Mouse (Mus musculus) adrenal gland, postnatal 36 days (tissue): ENCODE data around the gene Cpe. TPM values are rescaled to one million over a fixed set of nuclear protein-coding genes. Genes with fewer than 3 reads are reported as not detected.
"Not testable (repeated sequence)": the region's sequence is repeated elsewhere in the genome, so short reads cannot be mapped to it uniquely, and the experiment has no call there.

ENCODE experiments used
- DNase-seq, 2 experiments: peaks; one replicate each; pipeline ENCODE4 v3.0.0; 2021; ENCODE audit warnings: mixed read lengths in 1 of 2
- total RNA-seq, 2 experiments: library from RNA; stranded (reverse); gene quantifications; 2 replicates each; pipeline ENCODE4 v1.2.3; 2021

The Cpe gene
- total RNA-seq, 2 experiments from 2014 or later = 731 to 943 TPM

DNA sequence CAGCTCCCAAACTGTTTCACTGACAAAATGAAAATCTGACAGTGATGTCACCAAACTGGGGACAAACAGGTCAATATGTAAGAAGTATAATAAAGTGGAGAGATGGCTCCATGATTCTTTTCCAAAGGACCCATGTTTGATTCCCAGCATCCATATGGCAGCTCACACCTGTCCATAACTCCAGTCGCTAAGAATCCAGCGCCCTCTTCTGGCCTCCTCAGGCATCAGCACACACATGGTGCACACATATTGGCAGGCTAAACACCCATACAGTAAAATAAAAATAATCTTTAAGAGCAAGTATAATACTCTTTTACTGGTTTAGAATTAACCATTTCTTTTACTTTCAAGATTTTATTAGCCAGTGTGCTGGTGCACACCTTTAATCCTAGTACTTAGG, 16.5 kb downstream of the Cpe start:
- no peak for DNase-seq

DNA sequence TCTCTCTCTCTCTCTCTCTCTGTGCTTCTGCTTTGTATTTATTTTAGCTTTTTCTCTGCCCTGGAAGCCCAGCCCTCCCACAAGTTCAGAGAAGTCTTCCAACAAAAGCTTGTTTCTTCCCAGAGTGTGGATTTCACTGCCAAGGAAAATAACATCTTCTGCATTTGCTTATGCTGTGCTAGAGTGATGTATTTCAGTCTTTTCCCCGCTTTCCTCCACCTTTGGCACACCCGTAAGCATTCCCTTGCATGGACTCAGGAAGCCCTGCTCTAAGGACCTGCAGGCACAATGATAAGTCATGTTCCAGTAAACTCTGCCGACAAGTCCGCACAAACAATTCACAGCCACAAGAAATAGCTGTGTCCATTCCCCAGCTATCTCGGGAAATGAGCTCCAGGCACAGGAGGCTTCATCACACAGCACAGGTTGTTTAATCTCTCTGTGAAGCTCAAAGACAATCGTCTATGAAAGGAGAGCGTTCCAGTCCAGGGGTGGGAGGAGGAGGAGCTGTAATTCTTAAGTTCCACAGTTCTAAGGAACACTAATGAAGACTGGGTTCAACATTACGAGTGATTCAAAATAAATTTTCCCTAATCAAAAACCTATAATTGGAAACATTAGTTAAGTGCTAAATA, 17.8 kb downstream of the Cpe start:
- no peak for DNase-seq

DNA sequence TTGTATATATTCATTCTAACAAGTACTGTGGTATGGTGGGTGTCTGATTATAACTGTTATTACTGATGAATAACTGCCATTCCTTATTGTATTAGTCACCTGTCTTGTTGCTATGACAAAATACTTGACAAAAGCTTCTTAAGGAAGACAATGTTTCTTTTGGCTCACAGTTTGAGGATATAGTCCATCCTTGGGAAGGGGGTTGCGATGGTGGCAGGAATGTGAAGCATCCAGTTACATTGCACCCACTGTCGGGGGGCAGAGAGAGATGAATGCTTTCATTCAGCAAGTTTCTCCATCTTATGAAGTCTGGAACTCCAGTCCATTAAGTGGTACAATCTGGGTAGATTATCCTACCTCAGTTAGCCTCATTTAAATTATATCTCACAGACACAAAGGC, 19.9 kb downstream of the Cpe start:
- no peak for DNase-seq

DNA sequence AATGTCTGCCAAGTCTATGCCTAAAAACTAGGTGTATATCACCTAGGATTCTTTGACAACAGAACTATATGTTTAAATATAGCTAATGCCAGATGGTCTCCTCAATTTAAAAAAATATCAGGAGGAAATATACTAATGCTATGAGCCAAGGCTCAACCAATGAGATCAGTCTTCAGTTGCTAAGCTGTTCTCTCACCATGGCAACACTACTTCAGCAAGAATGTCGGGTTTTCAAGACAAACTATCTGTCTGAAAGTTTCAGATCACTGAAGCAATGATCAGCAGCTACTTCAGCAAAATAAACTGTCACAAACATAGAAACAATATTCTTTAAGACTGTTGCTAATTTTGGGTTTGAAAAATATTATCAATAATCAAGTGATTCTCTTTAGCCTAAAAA, 20.9 kb downstream of the Cpe start:
- DNase-seq = no peak

DNA sequence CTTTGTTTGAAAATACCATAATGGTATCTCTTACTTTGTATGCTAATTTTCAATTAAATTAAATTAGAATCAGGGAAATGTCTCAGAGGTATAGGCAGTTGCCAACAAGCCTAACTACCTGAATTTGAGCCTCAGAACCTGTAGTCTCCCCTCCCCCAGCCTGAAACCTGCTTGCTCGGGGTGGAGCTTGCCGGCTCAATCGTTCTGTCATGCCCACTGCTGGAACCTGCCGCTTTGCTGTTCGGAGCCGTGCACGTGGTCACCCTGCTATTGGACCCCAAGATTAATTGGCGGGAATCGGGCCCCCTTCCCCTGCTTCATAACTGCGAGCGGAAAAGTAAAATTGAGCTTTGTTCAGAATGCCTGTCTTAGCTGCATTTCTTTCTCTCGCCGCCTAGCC, 26.5 kb downstream of the Cpe start:
- DNase-seq = not testable (repeated sequence)

GRCm38 (mm10) chr8:64665563-64665962, 27.3 kb downstream of the Cpe start:
- DNase-seq = no peak

GRCm38 (mm10) chr8:64664811-64665210, 28.0 kb downstream of the Cpe start:
- DNase-seq = no peak

DNA sequence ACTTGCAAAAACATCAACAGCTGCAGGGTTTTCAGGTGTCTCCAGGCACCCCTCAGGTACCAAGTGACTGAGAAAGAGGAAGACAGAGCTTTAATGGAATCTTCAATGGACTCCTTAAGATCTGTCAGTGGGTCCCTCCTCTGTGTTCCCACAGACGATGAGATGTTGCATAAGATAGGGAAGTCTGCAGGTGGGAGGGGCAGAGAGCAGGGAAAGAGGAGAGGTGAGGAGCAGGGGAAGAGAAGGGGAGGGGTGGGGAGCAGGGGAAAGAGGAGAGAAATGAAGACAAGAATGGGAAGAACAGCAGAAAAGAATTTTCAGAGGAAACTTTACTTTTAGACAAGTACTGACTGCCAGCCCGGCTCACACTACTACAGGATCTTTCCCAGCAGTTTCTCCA, 28.5 kb downstream of the Cpe start:
- DNase-seq = no peak

GRCm38 (mm10) chr8:64659097-64659496, 33.8 kb downstream of the Cpe start:
- no peak for DNase-seq

- DNase-seq = no peak
Measured at GRCm38 (mm10) chr8:64657980-64658401, 34.9 kb downstream of the Cpe start.

DNA sequence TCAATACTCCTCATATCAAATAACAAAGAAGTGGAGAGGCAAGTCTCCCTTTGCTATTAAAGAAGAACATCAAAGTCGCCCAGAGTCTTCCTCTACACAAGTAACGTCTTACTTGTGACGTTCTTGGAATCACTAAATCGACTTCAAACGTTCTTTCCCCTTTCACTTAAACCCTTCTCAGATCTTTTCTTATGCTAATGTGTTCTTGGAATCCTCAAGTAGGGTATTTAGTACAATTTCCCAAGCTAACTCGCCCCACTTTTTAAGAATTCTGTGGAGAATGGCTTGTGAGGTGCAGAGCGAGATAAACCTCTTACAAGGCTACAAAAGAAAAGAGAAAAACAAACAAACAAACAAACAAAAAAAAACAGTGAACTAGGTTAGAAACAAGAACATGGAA, 35.3 kb downstream of the Cpe start:
- no peak for DNase-seq

- DNase-seq = no peak
Measured at GRCm38 (mm10) chr8:64655887-64656286, 37.0 kb downstream of the Cpe start.

DNA sequence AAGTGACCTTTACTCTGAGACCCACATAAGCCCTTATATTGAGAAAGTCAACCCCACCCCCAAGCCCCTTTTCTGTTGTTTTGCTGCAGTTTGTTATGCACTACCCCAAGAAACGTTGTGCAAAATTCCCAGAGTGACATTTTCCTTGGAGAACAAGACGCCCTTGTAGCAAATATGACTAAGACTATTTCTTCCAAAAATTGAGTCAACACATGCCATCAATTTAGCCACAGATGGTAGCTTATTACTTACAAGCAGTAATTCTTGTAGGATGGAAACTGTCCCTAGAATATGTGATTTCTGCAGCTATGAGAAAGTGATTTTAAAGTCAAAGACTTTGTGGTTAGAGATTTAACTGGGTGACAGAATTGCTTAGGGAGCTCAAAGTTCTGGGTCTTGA, 37.8 kb downstream of the Cpe start:
- no peak for DNase-seq

DNA sequence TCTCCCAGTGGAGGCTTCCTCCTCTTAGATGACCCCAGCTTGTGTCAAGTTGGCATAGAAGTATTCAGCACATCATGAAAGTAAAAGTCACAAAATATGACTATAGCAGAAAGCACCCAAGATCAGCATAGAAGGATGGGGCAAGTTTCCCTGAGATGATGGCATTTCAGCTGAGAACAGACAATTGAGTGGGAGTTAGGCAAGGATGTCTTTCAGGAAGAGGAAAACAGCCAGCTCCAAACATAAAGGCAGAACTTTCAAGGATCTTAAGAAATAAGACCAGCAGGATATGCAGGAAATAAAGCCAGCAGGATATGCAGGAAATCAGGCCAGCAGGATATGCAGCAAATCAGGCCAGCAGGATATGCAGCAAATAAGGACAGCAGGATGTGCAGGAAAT, 40.6 kb downstream of the Cpe start:
- no peak for DNase-seq

- no peak for DNase-seq
Measured at GRCm38 (mm10) chr8:64648063-64648462, 44.8 kb downstream of the Cpe start.

DNA sequence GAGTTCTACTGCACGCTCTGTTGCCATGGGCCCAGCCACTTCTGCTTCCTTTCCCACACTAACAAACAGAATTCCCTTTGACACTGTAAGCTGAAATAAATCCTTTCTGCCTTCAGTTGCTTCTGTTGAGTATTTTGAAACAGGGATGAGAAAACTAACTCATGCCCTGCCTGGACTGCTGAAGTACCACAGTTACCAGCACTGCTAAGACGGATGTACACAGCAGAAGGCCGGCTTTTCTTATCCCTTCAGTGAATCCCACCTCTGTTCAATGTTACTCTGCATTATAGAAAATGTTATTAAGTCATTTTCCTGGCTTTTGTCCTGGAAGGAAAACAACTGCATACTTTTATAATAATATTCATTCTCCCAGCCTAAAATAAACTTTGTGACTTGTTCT, 45.7 kb downstream of the Cpe start:
- no peak for DNase-seq

DNA sequence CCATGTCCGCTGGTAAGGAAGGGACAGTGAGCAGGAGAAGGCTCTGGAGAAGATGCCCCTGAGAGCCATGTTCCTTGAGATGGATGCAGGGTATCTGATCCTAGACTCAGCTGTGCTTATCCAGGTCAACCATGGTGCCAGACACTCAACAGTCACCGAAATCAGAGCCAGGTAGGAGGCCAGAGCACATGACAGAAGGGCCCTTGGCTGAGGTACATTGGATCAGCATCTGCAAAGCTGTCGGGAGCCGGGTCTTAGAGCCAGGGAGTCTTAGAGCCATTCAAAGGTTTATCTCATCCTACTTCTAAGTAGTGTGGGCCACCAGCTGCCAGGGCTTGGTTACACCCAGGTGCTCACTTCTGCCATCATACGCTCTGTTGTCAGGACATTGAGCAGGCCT, 46.4 kb downstream of the Cpe start:
- no peak for DNase-seq

- peak in 1 of 2 experiments; percentile 9 for DNase-seq
Measured at GRCm38 (mm10) chr8:64644108-64645005, 48.5 kb downstream of the Cpe start.

DNA sequence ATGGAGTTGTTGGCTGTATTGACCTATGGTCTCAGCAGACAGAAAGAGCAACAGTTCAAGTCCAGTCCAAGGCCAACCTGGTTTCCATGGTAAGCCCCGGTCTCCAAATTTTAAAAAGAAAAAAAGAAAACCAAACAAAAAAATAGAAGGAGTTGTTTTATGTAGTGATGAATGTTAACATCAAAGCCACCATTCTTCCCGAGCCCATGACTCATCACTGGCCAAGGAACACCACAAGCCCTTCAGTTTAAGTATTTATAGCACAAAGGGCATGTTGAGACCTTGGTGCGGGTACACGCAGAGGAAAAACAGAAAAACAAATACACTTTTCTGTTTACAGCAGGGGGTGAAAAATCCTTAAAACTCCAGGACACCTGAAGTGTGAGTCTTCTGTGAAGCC, 49.5 kb downstream of the Cpe start:
- peak; percentile 62 to 65 for DNase-seq

DNA sequence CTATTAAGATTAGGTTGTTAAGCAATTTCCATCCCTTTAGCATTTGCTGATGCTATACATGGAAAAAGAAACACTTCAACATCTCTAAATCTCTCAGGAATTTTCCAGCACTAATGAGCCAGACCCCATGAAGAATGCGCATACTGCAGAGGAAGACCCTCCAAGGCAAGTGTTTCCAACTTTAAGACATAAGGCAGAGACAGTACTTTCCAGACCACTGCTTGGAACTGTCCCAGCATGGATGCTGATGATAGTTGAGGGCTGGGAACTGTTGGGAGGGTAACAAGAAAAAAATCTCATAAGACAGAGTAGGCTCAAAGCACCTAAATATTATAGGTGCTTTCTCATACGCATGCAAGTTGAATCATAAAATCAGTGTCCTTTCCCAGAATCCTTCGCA, 50.1 kb downstream of the Cpe start:
- DNase-seq = no peak

- no peak for DNase-seq
Measured at GRCm38 (mm10) chr8:64640599-64640998, 52.3 kb downstream of the Cpe start.

GRCm38 (mm10) chr8:64639676-64640075, 53.2 kb downstream of the Cpe start:
- DNase-seq = peak; percentile 59 to 62

- DNase-seq = no peak
Measured at GRCm38 (mm10) chr8:64634901-64635300, 58.0 kb downstream of the Cpe start.
